Mouse (Mus musculus) MN1 (cell line): Measurements from ENCODE around the gene Rps8.

Experiments
- DNase-seq: peaks from one replicate; pipeline ENCODE4 v3.0.0-alpha.2; 2016; ENCODE audit warnings: low spot score

The Rps8 gene

DNA sequence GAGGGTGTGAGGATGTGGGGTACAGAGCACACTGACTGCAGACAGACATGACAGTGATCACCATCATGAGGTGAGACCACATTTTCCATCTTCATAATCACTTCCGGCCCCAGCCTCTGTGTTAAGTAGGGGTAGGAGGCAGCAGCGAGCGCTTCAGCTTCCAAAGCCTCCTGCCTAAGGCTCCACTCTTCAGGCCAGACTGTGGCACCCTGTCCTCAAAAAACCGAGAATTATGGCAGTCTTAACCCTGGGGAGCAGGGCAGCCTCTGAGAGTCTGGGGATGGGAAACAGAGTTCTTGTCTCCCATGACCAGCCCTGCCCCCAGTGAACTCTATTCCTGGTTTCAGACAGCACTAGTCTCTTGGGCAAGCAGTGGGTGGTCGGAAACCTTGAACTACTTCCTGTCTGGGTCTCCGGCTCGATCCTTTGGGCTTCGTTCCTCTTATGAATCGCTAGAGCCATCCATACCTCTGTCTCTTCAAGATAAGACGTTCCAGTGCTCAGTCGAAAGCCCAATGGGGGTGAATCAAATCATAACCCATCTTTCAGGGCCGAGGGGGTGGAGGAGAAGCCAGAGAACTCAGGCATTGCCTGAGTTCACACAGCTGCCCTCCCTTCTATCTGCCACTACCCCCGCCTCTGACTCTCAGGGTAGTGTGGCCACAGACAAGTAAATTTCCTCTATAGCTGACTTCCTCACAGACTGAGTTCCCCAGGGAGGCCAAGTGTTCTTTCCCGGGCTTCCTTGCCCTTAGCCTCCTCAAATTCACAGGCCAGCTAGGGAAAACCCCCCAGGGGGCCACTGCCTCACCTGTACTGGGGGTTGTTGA, 31.3 kb downstream of the Rps8 start:
- no peak for DNase-seq

DNA sequence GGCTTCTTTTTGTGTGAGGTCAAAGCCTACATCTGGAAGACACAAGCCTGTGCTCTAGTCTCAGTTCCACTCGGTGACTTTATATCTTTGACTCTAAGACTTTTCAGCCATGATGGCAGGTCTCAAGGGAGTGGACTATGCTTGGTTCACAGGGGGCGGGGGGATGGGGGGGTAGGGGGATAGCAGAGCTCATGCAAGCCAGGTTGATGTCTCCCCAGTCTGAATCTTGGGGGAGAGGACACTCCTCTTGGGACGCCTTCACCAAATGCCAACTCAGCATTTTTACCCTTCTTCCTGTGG, 31.9 kb downstream of the Rps8 start:
- DNase-seq = no peak

DNA sequence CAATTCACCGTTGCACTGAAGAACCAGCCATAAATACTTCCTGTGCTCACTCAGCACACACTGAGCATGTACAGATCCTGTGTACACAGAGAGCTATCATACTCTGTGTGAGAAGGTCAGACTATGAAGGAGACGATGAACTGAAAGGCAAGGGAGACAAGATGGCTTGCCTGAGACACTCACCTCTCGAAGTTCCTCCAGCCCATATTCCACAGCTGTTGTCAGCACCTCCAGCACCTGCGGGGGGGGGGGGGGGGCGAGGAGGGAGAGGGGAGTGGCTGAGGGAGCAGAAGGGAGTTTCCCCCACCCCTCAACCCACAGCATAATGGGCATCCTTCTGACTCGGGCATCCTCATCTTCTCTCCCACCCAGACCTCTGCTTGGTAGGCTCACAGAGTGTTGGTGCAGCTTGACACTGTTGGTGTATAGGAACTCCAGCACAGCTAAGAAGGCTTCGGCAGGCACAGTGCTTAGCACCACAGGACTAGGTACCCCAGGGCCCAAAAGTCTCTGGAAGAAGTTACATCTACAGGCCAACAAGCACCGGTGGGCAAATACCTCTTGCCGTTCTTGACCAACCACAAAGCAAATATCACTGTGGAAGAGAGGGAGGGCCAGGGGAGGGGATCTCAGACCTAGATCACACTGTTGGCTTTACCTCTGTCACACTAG, 32.4 kb downstream of the Rps8 start:
- DNase-seq = no peak

DNA sequence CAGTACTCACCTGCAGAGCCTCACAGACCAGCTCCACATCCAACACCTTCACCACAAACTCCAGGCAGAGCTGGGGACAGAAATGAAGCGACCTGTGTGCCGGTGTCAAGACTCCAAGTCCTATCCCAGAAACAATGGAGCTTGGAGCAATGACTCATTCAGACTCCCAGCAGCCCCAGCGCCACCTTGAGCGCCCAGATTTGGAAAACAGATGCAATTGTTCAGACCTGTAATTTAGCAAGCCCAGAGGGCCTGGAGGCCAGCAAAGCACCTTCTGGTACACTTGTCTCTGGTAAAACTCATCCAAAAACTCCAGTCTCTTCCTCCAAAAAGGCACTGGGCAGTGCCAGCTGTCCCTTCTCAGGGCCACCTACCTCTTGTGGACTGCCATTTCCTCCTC, 33.8 kb downstream of the Rps8 start:
- DNase-seq = peak; percentile 59

DNA sequence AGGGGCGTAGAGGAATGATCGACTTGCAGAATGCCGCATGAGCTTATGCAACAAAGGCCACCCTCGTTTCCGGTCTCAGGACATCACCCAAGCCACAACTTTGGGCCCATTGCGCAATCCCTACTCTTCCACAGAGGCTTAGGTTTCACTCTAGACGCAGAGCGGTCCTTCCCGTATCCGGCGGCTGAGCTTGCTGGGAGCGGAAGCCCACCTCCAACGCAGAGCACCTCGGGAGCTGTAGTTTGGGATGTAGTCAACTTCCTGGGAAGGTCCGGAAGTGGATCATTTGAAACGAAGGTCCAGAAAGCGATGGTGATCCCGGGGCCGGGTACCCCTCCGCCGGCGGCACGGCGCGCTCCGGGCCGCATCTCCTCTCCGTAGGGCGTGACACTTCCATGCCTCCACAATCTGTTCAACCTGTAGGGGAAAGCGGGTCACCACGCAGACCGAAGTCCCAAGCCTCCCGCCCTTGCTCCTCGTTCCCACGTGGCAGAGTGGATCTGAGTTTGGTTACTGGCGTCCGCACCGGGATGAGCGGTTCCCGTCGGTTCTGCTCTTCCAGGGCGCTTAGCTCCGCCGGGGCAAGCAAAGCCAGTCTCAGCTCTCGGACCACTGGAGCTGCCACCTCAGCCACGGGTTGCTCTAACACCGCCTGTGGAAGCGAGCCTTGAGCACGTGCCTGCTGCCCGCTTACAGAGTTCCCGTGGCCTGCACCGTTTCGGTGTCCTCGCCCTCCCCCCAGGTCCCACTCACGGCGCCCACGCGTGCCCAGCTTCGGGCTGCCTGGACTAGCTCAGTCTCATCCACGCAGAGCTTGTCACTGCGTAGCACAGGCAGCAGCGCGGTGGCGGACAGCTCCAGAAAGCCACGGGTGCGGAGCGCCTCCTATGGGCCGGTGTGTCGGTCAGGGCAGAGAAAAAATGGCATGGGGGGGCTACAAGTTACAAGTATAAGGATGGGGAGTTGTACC, 35.3 kb downstream of the Rps8 start:
- DNase-seq = peak; percentile 92

DNA sequence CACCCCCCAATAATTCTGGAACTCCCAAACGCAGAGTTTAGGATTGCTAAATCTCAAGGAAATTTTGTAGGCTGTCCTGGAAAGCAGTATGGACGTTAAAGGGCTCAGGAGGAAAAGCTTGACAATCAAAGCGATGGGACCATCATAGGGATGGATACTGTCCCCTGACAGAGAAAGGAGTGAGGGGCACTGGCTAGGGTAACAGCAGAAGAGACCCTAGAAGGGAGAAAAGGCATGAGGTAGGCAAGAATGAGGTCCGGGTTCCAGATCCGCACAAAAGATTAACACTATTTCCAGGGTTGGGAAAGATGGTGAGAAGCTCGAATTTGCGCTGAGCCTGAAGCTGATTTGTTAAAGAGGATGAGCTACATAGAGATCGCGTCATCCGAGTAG, 36.0 kb downstream of the Rps8 start:
- DNase-seq = no peak

DNA sequence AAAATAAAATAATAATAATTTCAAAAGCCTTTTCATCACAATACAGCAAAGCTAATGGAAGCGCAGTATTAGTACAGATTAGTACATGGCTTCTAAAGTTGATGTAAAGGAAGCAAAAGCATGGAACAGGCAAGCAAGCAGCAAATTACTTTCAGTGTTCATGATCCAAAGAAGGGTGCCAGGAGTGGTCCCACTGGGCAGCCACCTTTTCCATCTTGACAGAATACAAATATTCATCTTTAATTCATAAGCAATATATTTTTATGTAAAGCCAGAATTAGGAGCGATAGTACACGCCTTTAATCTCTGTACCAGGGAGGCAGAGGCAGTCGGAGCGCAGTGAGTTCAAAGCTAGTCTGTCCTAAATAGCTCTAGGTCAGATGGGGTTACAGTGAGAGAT, 36.4 kb downstream of the Rps8 start:
- no peak for DNase-seq

DNA sequence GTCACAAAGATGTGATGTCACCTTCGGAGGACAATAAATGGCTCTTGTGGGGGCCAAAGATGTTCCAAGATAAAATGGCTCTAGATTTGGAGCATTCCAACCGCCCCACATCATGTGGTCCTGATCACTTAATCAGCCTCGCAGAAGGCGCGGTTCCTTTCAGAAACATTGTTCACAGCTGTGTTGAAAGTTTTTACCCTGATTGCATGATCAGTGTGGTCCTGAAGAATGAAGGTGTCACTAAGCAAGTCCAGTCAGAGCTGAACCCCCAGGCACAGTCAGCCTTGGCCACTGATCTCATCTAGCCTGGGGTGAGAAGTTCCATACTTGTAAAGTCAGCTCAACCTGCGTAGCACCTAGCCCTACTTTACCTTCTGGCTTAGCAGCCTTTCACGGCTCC, 38.1 kb downstream of the Rps8 start:
- DNase-seq = no peak

DNA sequence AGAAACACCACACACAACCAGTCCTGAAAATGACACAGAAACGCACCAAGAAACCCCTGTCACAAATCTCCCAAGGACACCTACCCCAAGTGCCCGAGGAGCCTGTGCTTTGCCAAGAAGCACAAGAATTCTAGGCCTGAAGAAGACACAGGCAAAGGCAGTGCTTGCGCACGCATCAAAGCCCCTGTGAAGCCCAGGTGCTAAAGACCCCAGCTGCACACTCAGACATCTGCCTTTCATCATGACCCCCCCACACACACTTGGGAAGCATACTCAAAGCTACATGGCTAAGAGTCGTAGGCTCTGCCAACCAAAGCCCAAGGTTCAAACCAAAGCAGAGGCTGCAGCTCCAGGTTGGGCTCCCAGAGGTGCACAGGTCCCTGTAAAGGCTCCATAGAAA, 40.5 kb downstream of the Rps8 start:
- no peak for DNase-seq

DNA sequence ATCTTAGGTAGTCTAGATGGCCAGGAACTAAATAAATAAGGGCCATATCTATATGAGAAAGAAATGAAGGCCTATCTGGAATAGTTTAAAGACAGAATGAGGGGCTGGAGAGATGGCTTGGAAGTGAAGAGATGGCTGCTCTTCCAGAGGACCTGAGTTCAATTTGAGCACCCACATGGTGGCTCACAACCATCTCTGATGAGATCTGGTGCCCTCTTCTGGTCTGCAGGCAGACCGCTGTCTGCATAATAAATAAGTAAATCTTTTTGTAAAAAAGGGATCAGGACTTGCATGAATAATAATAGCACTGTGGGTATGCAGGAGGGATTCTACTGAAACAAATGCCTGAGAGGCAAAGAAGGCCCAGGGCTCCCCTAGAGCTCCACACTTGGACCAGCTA, 42.8 kb downstream of the Rps8 start:
- no peak for DNase-seq

DNA sequence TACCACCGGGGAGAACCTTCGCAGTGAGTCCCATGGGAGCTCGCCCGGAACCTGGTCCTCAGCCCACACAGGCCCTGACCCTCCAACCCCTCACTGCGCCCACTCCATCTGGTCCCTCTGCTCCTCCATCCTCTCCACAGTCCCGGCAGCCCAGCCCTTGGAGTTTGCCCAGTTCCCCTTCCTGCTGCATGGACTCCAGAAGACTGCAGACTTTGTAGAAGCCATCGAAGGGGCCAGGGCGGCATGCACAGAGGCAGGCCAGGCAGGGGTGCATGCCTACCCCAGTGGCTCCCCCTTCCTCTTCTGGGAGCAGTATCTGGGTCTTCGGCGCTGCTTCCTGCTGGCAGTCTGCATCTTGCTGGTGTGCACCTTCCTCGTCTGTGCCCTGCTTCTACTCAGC, 45.1 kb downstream of the Rps8 start:
- no peak for DNase-seq

DNA sequence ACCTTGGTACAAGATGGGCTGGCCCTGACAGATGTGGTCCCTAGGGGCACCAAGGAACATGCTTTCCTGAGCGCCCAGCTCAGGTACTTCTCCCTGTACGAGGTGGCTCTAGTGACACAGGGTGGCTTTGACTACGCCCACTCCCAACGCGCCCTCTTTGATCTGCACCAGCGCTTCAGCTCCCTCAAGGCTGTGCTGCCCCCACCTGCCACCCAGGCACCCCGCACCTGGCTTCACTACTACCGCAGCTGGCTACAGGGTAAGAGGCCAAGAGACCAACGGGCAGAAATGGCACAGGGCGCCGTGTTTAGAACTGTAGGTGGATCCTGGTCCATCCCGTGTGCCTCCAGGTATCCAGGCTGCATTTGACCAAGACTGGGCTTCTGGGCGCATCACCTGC, 45.8 kb downstream of the Rps8 start:
- DNase-seq = no peak

DNA sequence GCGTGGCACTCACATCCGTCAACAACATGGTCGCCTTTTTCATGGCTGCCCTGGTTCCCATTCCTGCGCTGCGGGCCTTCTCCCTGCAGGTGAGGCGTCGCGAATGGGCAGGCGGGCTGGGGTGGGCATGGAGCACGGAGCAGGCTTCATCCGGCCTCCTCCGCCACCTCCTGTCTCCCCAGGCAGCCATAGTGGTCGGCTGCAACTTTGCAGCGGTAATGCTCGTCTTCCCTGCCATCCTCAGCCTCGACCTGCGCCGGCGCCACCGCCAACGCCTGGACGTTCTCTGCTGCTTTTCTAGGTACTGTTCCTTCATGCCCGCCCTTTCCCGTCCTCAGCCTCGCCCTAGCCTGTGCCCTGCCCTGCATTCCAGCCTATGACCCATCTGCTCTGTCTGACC, 46.7 kb downstream of the Rps8 start:
- DNase-seq = no peak

DNA sequence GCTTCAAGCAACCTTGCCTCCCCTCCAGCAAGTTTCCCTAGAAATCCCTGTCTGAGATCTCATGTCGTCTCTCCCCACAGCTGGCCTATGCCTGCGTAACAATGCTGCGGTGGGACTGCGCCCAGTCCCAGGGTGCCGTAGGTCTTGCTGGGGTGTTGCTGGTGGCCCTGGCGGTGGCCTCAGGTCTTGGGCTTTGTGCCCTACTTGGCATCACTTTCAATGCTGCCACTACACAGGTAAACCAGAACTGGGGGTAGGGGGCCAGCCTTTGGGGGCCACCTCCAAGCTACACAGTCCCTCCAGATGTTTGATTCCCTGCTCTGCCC, 47.6 kb downstream of the Rps8 start:
- no peak for DNase-seq

DNA sequence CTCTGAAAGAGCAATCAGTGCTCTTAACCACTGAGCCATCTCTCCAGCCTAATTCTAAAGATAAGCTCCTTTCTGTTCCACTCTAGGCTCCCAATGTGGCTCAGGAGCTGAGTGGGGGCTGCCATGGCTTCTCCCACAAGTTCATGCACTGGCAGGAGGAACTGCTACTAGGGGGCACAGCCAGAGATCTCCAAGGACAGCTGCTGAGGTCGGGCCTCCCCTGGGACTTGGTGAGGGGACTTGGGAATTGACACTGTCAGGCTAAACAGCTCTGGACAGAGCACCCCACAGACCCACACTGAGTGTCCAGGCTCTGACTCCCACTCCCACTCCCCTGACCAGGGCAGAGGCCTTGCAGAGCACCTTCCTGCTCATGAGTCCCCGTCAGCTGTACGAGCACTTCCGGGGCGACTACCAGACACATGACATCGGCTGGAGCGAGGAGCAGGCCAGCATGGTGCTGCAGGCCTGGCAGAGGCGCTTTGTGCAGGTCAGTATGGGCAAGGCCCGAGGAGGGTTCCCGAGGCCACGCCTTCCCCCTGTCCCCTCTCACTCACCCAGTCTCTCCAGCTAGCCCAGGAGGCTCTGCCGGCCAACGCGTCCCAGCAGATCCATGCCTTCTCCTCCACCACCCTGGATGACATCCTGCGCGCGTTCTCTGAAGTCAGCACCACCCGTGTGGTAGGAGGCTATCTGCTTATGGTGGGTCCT, 48.1 kb downstream of the Rps8 start:
- DNase-seq = no peak

DNA sequence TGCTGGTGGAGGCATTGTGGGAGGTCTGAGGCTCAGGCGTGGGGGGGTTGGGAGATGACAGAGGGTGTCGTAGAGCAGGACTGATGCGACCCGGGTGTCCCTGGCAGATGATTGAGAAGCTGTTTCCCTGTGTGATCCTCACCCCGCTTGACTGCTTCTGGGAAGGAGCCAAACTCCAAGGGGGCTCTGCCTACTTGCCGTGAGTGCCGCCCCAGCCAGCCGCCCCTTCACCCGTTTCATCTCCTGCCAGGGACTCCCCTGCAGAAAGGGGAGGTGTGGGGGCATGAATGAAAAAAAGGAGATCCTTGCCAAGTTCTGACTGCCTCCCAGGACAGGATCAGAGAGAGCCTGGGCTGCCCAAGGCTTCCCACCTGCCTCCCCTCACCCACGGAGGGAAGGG, 50.9 kb downstream of the Rps8 start:
- DNase-seq = no peak

DNA sequence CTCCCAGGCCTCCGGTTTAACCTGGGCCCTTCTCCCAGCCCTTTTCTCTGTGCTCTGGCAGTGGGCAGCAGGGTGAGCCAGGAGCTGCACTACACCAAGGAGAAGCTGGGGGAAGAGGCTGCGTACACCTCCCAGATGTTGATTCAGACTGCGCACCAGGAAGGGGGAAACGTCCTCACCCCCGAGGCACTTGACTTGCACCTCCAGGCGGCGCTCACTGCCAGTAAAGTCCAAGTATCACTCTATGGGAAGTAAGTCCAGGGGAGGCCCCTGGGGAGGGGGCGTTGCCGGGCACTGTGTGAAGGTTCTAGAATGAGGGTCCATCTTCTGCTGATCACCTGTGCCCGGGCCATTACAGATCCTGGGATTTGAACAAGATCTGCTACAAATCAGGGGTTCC, 51.4 kb downstream of the Rps8 start:
- no peak for DNase-seq
